Mouse (Mus musculus): ENCODE results near the gene Ropn1.

The Ropn1 gene

GRCm38 (mm10) chr16:34649621-34650020 lies at the start of gene Ropn1:
TSS of gene Ropn1 (plus strand) at chr16:34649921.
- DNase-seq (ENCODE audit: low spot score) = no peak

- no peak for DNase-seq (ENCODE audit: low spot score)
These were observed 47.8 kb upstream of the Ropn1 start for GRCm38 (mm10) chr16:34601954-34602353.

- DNase-seq (ENCODE audit: low spot score) = no peak
These were observed 46.6 kb upstream of the Ropn1 start for GRCm38 (mm10) chr16:34603076-34603475.

GRCm38 (mm10) chr16:34603854-34604253 lies 45.9 kb upstream of the Ropn1 start:
- DNase-seq (ENCODE audit: low spot score) = no peak

- peak; percentile 39 for DNase-seq (ENCODE audit: low spot score)
These were observed 44.0 kb upstream of the Ropn1 start for GRCm38 (mm10) chr16:34605679-34606078.

- no peak for DNase-seq (ENCODE audit: low spot score)
These were observed 39.6 kb upstream of the Ropn1 start for GRCm38 (mm10) chr16:34610137-34610536.

- DNase-seq (ENCODE audit: low spot score) = no peak
These were observed 35.7 kb upstream of the Ropn1 start for GRCm38 (mm10) chr16:34614021-34614420.

GRCm38 (mm10) chr16:34627591-34627990 lies 22.1 kb upstream of the Ropn1 start:
- no peak for DNase-seq (ENCODE audit: low spot score)

- DNase-seq (ENCODE audit: low spot score) = no peak
These were observed 21.3 kb upstream of the Ropn1 start for GRCm38 (mm10) chr16:34628397-34628796.

- DNase-seq (ENCODE audit: low spot score) = no peak
These were observed 14.2 kb upstream of the Ropn1 start for GRCm38 (mm10) chr16:34635557-34635956.

GRCm38 (mm10) chr16:34643511-34644259 lies 6.0 kb upstream of the Ropn1 start:
- no peak for DNase-seq (ENCODE audit: low spot score)

- DNase-seq (ENCODE audit: low spot score) = no peak
These were observed 3.3 kb downstream of the Ropn1 start for GRCm38 (mm10) chr16:34653023-34653422.

- DNase-seq (ENCODE audit: low spot score) = peak; percentile 17
These were observed 7.8 kb downstream of the Ropn1 start for GRCm38 (mm10) chr16:34657566-34657965.

GRCm38 (mm10) chr16:34657983-34658382 lies 8.3 kb downstream of the Ropn1 start:
- DNase-seq (ENCODE audit: low spot score) = no peak

GRCm38 (mm10) chr16:34658388-34658787 lies 8.7 kb downstream of the Ropn1 start:
- DNase-seq (ENCODE audit: low spot score) = no peak

GRCm38 (mm10) chr16:34664553-34664952 lies 14.8 kb downstream of the Ropn1 start:
- DNase-seq (ENCODE audit: low spot score) = no peak

GRCm38 (mm10) chr16:34667031-34667726 lies 17.5 kb downstream of the Ropn1 start:
- peak; percentile 69 for DNase-seq (ENCODE audit: low spot score)

- DNase-seq (ENCODE audit: low spot score) = no peak
These were observed 18.6 kb downstream of the Ropn1 start for GRCm38 (mm10) chr16:34668341-34668740.

GRCm38 (mm10) chr16:34671966-34672365 lies 22.2 kb downstream of the Ropn1 start:
- DNase-seq (ENCODE audit: low spot score) = no peak

- peak; percentile 55 for DNase-seq (ENCODE audit: low spot score)
These were observed 23.1 kb downstream of the Ropn1 start for GRCm38 (mm10) chr16:34672822-34673221.

- DNase-seq (ENCODE audit: low spot score) = no peak
These were observed 24.6 kb downstream of the Ropn1 start for GRCm38 (mm10) chr16:34674365-34674764.

- no peak for DNase-seq (ENCODE audit: low spot score)
These were observed 32.1 kb downstream of the Ropn1 start for GRCm38 (mm10) chr16:34681823-34682222.

- DNase-seq (ENCODE audit: low spot score) = no peak
These were observed 40.2 kb downstream of the Ropn1 start for GRCm38 (mm10) chr16:34689879-34690278.

Data from urinary bladder, postnatal 14 days (tissue).